Mouse (Mus musculus): ENCODE data around the gene Calm5. TPM values are rescaled to one million over a fixed set of nuclear protein-coding genes. Genes with fewer than 3 reads are reported as not detected.

Calm5 gene
- total RNA-seq, 2 experiments from 2014 or later = not detected

Other genes with a start within 250 kb of the Calm5 start
- gene Fam208b, start 243.1 kb upstream of the Calm5 start, total RNA-seq (2015) = 42.2 and 65.3 TPM in 2 replicates
- 24.7 and 37.0 TPM in 2 replicates for gene Fam208b, start 243.1 kb upstream of the Calm5 start, total RNA-seq (2017)
- 4.4 and 4.7 TPM in 2 replicates for gene Asb13, start 220.1 kb upstream of the Calm5 start, total RNA-seq (2015)
- gene Asb13, start 220.1 kb upstream of the Calm5 start, total RNA-seq (2017) = 3.3 and 3.8 TPM in 2 replicates
- not detected in 2 replicates for gene Calml3, start 49.9 kb upstream of the Calm5 start, total RNA-seq (2015)
- gene Calml3, start 49.9 kb upstream of the Calm5 start, total RNA-seq (2017) = not detected in 2 replicates
- not detected in 2 replicates for gene Calm4, start 16.4 kb upstream of the Calm5 start, total RNA-seq (2015)
- not detected in 2 replicates for gene Calm4, start 16.4 kb upstream of the Calm5 start, total RNA-seq (2017)
- 34.2 and 37.4 TPM in 2 replicates for gene Net1, start 64.0 kb downstream of the Calm5 start, total RNA-seq (2015)
- gene Net1, start 64.0 kb downstream of the Calm5 start, total RNA-seq (2017) = 83.5 and 102 TPM in 2 replicates
- not detected in 2 replicates for gene Tubal3, start 64.1 kb downstream of the Calm5 start, total RNA-seq (2015)
- not detected in 2 replicates for gene Tubal3, start 64.1 kb downstream of the Calm5 start, total RNA-seq (2017)
- gene Ucn3, start 91.2 kb downstream of the Calm5 start, total RNA-seq (2015) = not detected in 2 replicates
- gene Ucn3, start 91.2 kb downstream of the Calm5 start, total RNA-seq (2017) = not detected in 2 replicates
- not detected in 2 replicates for gene Akr1c14, start 194.8 kb downstream of the Calm5 start, total RNA-seq (2015)
- gene Akr1c14, start 194.8 kb downstream of the Calm5 start, total RNA-seq (2017) = 0.30 TPM in 1 of 2 replicates, not detected in the other

Measured in megakaryocyte progenitor cell, adult 5-6 weeks (primary cell).